Mouse (Mus musculus): ENCODE results near the gene Sh3bp2. TPM values are rescaled to one million over a fixed set of nuclear protein-coding genes. Genes with fewer than 3 reads are reported as not detected.

The Sh3bp2 gene
- polyA plus RNA-seq, 1 experiment, result 8.6 TPM

DNA sequence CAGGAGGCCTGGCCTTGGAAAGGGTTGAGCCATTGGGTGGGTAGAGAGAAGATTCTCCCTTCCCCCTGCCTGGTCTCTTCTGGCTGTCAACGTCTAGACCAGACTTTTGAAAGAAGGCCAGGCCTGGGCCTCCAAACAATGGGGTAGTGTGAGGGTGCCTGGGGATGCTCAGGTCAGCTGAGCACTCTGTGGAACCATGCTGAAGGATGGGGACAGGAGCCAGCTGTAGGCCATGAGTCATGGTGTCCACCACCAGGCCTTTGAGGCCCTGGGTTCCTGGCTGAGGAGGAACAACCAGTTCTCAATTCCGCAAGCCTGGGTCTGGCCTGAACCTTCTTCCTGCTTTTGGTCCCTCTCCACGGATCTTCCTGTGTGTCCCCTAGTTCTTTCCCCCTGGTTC lies 8.2 kb downstream of the Sh3bp2 start:
- peaks cover 49% of the 10 kb centered on the region for H3K4me1 ChIP-seq (ENCODE audit: control insufficient read depth, insufficient read depth, low read length)
- H3K36me3 ChIP-seq (ENCODE audit: control insufficient read depth, insufficient read depth, low read length), result no peaks in the 10 kb centered on the region
- H3K27me3 ChIP-seq (replicated peaks; ENCODE audit: control insufficient read depth, insufficient read depth, low read length), result no peaks in the 10 kb centered on the region
- WGBS, result 78% methylated on average over 3 of the region's 3 CpGs
- no peak overlapping the region for H3K4me3 ChIP-seq (ENCODE audit: insufficient read depth, low read depth, low read length)
- H3K27ac ChIP-seq (ENCODE audit: insufficient read depth, low read depth, low read length), result peak overlapping the region; percentile 13; the same call in 1 of the 2 replicates
- TF ChIP-seq CTCF (conservative IDR thresholded peaks at IDR 0.05; ENCODE audit: insufficient read depth, insufficient read length, low read depth, low read length), result no peak
- TF ChIP-seq POLR2A (IDR thresholded peaks at IDR 0.05; ENCODE audit: low read depth, low read length), result no peak
- DNase-seq, result no peak

DNA sequence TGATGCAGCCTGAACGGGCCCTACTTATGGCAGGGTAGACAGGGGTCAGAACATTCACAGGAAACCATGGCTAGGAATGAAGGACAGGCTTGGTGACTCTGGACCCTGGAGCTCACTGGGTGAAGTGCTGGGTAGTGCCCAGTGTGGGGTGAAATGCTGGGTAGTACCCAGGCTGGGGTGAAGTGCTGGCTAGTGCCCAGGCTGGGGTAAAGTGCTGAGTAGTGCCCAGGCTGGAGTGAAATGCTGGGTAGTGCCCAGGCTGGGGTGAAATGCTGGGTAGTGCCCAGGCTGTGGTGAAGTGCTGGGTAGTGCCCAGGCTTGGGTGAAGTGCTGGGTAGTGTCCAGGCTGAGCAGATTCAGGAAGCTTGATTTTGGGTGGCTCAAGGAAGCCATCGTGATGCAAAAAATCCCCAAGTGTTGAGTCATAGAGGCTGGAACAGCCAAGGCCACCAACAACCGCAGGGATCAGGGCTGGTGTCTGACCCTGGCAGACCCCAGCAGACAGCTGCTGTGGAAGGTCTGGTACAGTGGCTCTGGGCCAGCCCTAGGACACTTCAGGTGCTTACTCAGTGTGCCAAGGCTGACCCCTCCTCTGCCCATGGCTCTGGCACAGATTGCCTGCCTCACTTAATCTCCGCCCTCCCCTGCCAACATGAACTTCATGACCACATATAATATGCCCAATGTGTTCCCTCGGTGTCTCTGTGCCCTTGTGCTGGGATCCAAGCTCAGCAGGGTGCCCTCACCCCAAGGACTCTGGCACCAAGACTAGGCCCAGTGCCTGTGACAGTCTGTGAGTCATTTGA lies 9.3 kb downstream of the Sh3bp2 start:
- no peak overlapping the region for H3K4me3 ChIP-seq (ENCODE audit: insufficient read depth, low read depth, low read length)
- H3K27me3 ChIP-seq (replicated peaks; ENCODE audit: control insufficient read depth, insufficient read depth, low read length), result no peaks in the 10 kb centered on the region
- WGBS, result 51% methylated on average over 5 of the region's 5 CpGs
- no peaks in the 10 kb centered on the region for H3K36me3 ChIP-seq (ENCODE audit: control insufficient read depth, insufficient read depth, low read length)
- TF ChIP-seq POLR2A (IDR thresholded peaks at IDR 0.05; ENCODE audit: low read depth, low read length) (no peak), CTCF (conservative IDR thresholded peaks at IDR 0.05; ENCODE audit: insufficient read depth, insufficient read length, low read depth, low read length) (no peak)
- H3K4me1 ChIP-seq (ENCODE audit: control insufficient read depth, insufficient read depth, low read length), result peaks cover 42% of the 10 kb centered on the region
- H3K27ac ChIP-seq (ENCODE audit: insufficient read depth, low read depth, low read length), result peak overlapping the region; percentile 8; the same call in 1 of the 2 replicates
- DNase-seq, result peak; percentile 69

DNA sequence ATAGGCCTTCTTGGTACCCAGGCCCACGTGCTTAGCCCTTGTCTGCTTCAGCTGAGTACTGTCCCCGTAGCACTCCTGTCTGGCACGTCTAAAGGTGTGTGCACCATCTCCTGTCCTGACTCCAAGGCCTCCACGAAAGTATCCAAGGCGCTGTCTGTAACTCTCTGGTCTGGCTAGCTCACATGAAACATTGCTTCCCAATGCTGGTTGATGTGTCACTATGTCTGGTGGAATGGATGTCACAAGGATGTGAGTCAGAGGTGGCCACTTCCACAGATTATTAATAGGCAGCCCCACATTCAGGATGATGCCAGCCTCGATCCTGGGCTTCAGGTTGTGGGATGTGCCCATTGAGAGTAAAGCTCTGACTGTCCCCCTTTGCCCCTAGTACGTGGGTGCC lies 10.2 kb downstream of the Sh3bp2 start:
- Histone ChIP-seq H3K36me3 (ENCODE audit: control insufficient read depth, insufficient read depth, low read length) (no peaks in the 10 kb centered on the region), H3K4me3 (ENCODE audit: insufficient read depth, low read depth, low read length) (no peak overlapping the region), H3K27me3 (replicated peaks; ENCODE audit: control insufficient read depth, insufficient read depth, low read length) (no peaks in the 10 kb centered on the region), H3K27ac (ENCODE audit: insufficient read depth, low read depth, low read length) (peak overlapping the region; percentile 8; the same call in 1 of the 2 replicates), H3K4me1 (ENCODE audit: control insufficient read depth, insufficient read depth, low read length) (peaks cover 33% of the 10 kb centered on the region)
- 82% methylated on average over 7 of the region's 7 CpGs for WGBS
- no peak for TF ChIP-seq CTCF (conservative IDR thresholded peaks at IDR 0.05; ENCODE audit: insufficient read depth, insufficient read length, low read depth, low read length)
- no peak for TF ChIP-seq POLR2A (IDR thresholded peaks at IDR 0.05; ENCODE audit: low read depth, low read length)
- DNase-seq, result no peak

DNA sequence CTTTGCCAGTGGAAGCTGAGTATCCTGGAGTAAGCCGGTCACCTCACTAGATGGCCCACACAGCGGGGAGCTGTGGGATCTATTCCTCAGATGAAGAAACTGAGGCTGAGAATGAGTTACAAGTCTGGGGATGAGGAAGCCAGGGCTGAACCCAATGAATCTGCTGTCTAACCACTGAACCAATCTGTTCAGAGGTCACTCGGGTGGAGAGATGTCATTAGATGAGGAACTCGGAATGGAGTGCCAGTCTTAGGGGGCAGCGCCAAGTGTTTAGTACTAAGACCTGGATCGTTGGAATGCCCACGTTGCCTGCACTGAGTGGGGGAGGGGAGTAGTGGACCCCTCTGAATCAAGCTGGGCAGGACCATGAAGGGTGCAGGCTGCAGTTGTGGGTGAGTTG lies 12.4 kb downstream of the Sh3bp2 start:
- 55% methylated on average over 7 of the region's 7 CpGs for WGBS
- DNase-seq, result peak; percentile 6
- TF ChIP-seq CTCF (conservative IDR thresholded peaks at IDR 0.05; ENCODE audit: insufficient read depth, insufficient read length, low read depth, low read length) (no peak), POLR2A (IDR thresholded peaks at IDR 0.05; ENCODE audit: low read depth, low read length) (no peak)
- H3K36me3 ChIP-seq (ENCODE audit: control insufficient read depth, insufficient read depth, low read length), result no peaks in the 10 kb centered on the region
- H3K27me3 ChIP-seq (replicated peaks; ENCODE audit: control insufficient read depth, insufficient read depth, low read length), result no peaks in the 10 kb centered on the region
- peaks cover 12% of the 10 kb centered on the region; the same call in 1 of the 2 replicates for H3K4me1 ChIP-seq (ENCODE audit: control insufficient read depth, insufficient read depth, low read length)
- no peak overlapping the region for H3K27ac ChIP-seq (ENCODE audit: insufficient read depth, low read depth, low read length)
- no peak overlapping the region for H3K4me3 ChIP-seq (ENCODE audit: insufficient read depth, low read depth, low read length)

DNA sequence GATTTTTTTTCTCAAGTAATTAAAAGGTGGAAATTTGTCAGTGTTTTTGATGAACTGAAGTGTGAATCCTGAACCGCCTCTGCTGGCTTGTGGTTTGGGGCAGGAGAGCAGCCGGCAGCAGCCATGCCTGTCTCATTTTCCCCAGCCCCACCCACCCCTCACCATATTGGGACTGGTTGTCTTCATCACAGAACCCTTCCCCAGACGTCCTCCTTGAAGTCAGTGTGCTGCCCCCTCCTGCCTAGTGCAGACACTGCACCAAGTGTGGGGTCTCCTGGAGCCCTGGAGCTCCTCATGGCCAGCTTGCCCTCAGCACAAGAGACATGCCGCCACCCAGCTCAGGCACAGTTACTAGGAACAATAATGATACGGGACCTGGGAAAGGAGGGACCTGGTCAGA lies 12.9 kb downstream of the Sh3bp2 start:
- Histone ChIP-seq H3K27me3 (replicated peaks; ENCODE audit: control insufficient read depth, insufficient read depth, low read length) (no peaks in the 10 kb centered on the region), H3K36me3 (ENCODE audit: control insufficient read depth, insufficient read depth, low read length) (no peaks in the 10 kb centered on the region), H3K27ac (ENCODE audit: insufficient read depth, low read depth, low read length) (no peak overlapping the region), H3K4me3 (ENCODE audit: insufficient read depth, low read depth, low read length) (no peak overlapping the region), H3K4me1 (ENCODE audit: control insufficient read depth, insufficient read depth, low read length) (peaks cover 8% of the 10 kb centered on the region; the same call in 1 of the 2 replicates)
- TF ChIP-seq POLR2A (IDR thresholded peaks at IDR 0.05; ENCODE audit: low read depth, low read length), result no peak
- TF ChIP-seq CTCF (conservative IDR thresholded peaks at IDR 0.05; ENCODE audit: insufficient read depth, insufficient read length, low read depth, low read length), result peak; percentile 50
- peak; percentile 24 for DNase-seq
- WGBS, result 37% methylated on average over 5 of the region's 5 CpGs

DNA sequence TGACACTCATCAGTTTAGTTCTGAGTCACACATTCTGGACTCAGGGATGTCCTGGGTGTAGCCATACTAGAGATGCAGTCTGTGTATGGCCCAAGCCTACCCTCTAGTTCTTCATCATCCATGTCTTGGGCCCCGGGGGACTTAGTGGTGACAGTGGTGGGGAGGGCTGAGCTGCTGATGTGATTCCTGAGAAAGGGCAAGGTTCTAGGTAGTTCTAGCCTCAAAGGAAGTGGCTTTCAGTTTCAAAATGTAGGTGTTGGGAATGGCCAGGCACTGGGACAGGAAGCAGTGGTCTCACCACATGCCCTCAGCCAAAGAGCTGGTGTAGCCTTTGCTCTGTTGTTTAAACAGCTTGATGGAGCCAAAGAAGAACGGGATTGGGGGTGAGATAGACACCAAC lies 13.5 kb downstream of the Sh3bp2 start:
- Histone ChIP-seq H3K36me3 (ENCODE audit: control insufficient read depth, insufficient read depth, low read length) (no peaks in the 10 kb centered on the region), H3K4me1 (ENCODE audit: control insufficient read depth, insufficient read depth, low read length) (peaks cover 8% of the 10 kb centered on the region; the same call in 1 of the 2 replicates), H3K4me3 (ENCODE audit: insufficient read depth, low read depth, low read length) (no peak overlapping the region), H3K27me3 (replicated peaks; ENCODE audit: control insufficient read depth, insufficient read depth, low read length) (no peaks in the 10 kb centered on the region), H3K27ac (ENCODE audit: insufficient read depth, low read depth, low read length) (no peak overlapping the region)
- WGBS, result 92% methylated on average over 2 of the region's 2 CpGs
- DNase-seq, result no peak
- TF ChIP-seq CTCF (conservative IDR thresholded peaks at IDR 0.05; ENCODE audit: insufficient read depth, insufficient read length, low read depth, low read length), result no peak
- TF ChIP-seq POLR2A (IDR thresholded peaks at IDR 0.05; ENCODE audit: low read depth, low read length), result no peak

DNA sequence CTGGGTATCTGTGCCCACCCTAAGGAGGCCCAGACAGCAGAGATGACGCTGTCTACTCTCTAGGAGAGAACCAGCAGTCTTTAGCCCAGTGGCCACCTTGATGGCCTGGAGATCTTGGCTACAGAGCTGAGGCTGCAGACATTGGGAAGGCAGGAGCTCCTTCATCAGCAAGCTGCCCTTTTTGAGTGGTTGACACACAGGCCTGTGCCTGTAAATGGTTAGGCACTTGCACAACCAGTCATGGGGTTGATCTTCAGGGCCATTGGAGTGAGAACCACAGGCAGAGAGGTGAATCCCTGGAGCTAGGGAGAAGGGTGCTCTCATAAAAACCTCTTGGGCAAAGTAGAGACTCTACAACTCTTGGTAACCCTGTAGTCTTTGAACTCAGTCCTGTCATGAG lies 16.5 kb downstream of the Sh3bp2 start:
- TF ChIP-seq CTCF (conservative IDR thresholded peaks at IDR 0.05; ENCODE audit: insufficient read depth, insufficient read length, low read depth, low read length), result no peak
- TF ChIP-seq POLR2A (IDR thresholded peaks at IDR 0.05; ENCODE audit: low read depth, low read length), result no peak
- no peak for DNase-seq
- H3K36me3 ChIP-seq (ENCODE audit: control insufficient read depth, insufficient read depth, low read length), result no peaks in the 10 kb centered on the region
- no peak overlapping the region for H3K27ac ChIP-seq (ENCODE audit: insufficient read depth, low read depth, low read length)
- no peak overlapping the region for H3K4me3 ChIP-seq (ENCODE audit: insufficient read depth, low read depth, low read length)
- WGBS, result 86% methylated on average over 1 of the region's 1 CpGs
- no peaks in the 10 kb centered on the region for H3K27me3 ChIP-seq (replicated peaks; ENCODE audit: control insufficient read depth, insufficient read depth, low read length)
- H3K4me1 ChIP-seq (ENCODE audit: control insufficient read depth, insufficient read depth, low read length), result no peaks in the 10 kb centered on the region
